Mouse (Mus musculus) cortical plate, adult 2 months (tissue): Measurements from ENCODE around the gene Upk2.

ENCODE experiments used
- CTCF ChIP-seq: fragments of 200-500 bp; IDR thresholded peaks from 2 replicates; pipeline ENCODE4 v1.5.1; 2011; ENCODE audit warnings: mild to moderate bottlenecking, control low read depth, low read length; ENCODE audit not compliant: insufficient read depth; ENCODE audit errors: extremely low read depth
- POLR2A ChIP-seq: fragments of 200-500 bp; IDR thresholded peaks from 2 replicates; pipeline ENCODE4 v1.6.1; 2011; ENCODE audit warnings: mild to moderate bottlenecking, low read length, control low read depth; ENCODE audit not compliant: insufficient read depth; ENCODE audit errors: extremely low read depth

DNA sequence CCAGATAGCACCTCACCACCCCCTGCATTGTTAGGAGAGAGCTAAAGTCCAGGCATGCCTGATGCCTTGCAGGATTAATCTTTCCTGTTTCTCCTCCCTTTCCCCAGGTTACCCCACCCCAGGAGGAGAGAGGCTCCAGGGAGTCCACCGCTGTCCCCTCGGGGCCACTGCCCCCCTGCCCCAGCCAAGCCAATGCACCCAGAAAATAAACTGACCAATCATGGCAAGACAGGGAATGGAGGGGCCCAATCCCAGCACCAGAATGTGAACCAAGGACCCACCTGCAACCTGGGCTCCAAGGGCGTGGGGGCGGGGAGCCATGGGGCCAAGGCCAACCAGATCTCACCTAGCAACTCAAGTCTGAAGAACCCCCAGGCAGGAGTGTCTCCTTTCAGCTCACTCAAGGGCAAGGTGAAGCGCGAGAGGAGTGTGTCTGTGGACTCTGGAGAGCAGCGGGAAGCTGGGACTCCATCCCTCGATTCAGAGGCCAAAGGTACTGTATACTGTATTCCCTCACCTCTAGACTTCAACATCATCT is 45.9 kb upstream of the Upk2 start:
- no peak for TF ChIP-seq CTCF
- no peak for TF ChIP-seq POLR2A
